Mouse (Mus musculus) olfactory bulb, adult 2 months (tissue): ENCODE measurements around the gene Klhl36.

Experiments used
- CTCF ChIP-seq: fragments of 200-500 bp; IDR thresholded peaks from 2 replicates; pipeline ENCODE4 v1.5.1; 2012; ENCODE audit warnings: low read depth, mild to moderate bottlenecking, low read length, moderate library complexity; ENCODE audit not compliant: insufficient read depth
- POLR2A ChIP-seq: fragments of 200-500 bp; IDR thresholded peaks from 2 replicates; pipeline ENCODE4 v1.6.1; 2012; ENCODE audit warnings: mild to moderate bottlenecking, low read depth, low read length, moderate library complexity; ENCODE audit not compliant: insufficient read depth

GRCm38 (mm10) chr8:119832931-119833330 is 29.1 kb upstream of the Klhl36 start:
- TF ChIP-seq POLR2A, result no peak
- no peak for TF ChIP-seq CTCF
